Mouse (Mus musculus): ENCODE measurements at regions not wholly inside any gene's neighbourhood (a gene's known extent, or its start where the extent isn't known, plus 50 kb on each side); places are given as distances from the start of the nearest gene placed in this dataset.
"Not testable (repeated sequence)": the region's sequence is repeated elsewhere in the genome, so short reads cannot be mapped to it uniquely, and the experiment has no call there.

DNA sequence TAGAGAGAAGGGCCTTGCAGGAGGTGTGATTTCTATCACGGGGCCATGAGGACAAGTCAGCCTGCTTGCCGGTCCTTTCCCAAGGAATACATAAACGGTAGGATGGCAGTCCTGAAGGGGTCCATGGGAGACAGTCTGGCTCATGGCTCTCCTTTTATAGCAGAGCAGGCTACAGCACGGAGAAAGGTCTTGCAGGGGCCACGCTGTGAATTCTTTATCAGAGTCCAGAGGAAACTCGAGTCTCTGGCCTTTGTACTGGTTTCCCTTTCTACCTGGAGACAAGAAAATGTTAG, 1984.0 kb downstream of the 4930444P10Rik start:
- no peak for ATAC-seq (ENCODE audit: low FRiP score, low TSS enrichment)
- H3K36me3 ChIP-seq (ENCODE audit: control insufficient read depth, insufficient read depth, low read length) = no peaks in the 10 kb centered on the region
- no peak overlapping the region for H3K9ac ChIP-seq (ENCODE audit: low read length)
- no peak overlapping the region for H3K27ac ChIP-seq (replicated peaks)
- H3K4me1 ChIP-seq (replicated peaks; ENCODE audit: control insufficient read depth, insufficient read depth) = no peaks in the 10 kb centered on the region
- H3K9me3 ChIP-seq (ENCODE audit: control insufficient read depth, low read length) = no peaks in the 10 kb centered on the region
- no peak for TF ChIP-seq CTCF (IDR thresholded peaks at IDR 0.05; ENCODE audit: low read depth)
- TF ChIP-seq EP300 (optimal IDR thresholded peaks at IDR 0.05) = no peak
- H3K4me2 ChIP-seq (replicated peaks; ENCODE audit: low read depth) = no peak overlapping the region
- 14% methylated on average over 6 of the region's 6 CpGs for WGBS
- no peak overlapping the region for H3K4me3 ChIP-seq (ENCODE audit: low read depth, low read length)
- H3K27me3 ChIP-seq (ENCODE audit: control insufficient read depth, insufficient read depth, low read length) = no peaks in the 10 kb centered on the region
- no peak for DNase-seq (ENCODE audit: low spot score)

DNA sequence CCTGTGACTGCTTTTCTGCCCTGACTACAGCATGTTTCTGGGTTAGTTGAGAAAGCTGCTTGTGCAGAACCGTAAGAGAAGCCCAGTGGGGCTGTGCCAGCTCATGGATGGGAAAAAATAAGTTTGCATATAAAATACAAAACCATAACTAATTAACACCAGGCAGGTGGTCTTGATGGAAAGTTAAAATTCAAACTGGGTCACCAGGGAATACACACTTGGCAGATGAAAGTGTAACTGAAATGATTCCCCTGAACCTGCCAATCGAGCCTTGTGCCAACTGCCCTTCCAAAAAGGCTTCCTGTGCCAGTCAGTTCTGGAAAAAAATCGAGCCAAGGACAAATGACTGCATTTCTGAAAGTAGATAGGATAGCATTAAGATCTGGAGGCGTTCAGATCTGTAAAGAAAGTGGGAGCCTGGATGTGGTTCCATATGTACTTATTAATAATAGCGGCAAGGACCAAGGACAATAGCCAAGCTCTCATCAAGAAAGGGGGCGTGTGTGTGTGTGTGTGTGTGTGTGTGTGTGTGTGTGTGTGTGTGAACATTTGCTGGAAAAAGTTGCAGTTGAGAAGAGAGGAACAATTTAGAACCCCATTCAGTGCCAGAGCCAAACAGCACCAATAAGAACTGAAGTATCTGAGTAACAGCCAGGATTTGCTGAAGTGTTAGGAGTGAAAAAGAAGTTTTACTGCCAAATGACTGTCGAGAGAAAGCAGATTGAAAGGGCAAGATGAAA, 1984.5 kb downstream of the 4930444P10Rik start:
- H3K4me1 ChIP-seq (replicated peaks; ENCODE audit: control insufficient read depth, insufficient read depth) = no peaks in the 10 kb centered on the region
- no peak for DNase-seq (ENCODE audit: low spot score)
- H3K27ac ChIP-seq (replicated peaks) = no peak overlapping the region
- ATAC-seq (ENCODE audit: low FRiP score, low TSS enrichment) = no peak
- no peak overlapping the region for H3K9ac ChIP-seq (ENCODE audit: low read length)
- no peaks in the 10 kb centered on the region for H3K36me3 ChIP-seq (ENCODE audit: control insufficient read depth, insufficient read depth, low read length)
- 53% methylated on average over 7 of the region's 7 CpGs for WGBS
- TF ChIP-seq EP300 (optimal IDR thresholded peaks at IDR 0.05) = no peak
- TF ChIP-seq CTCF (IDR thresholded peaks at IDR 0.05; ENCODE audit: low read depth) = no peak
- no peak overlapping the region for H3K4me3 ChIP-seq (ENCODE audit: low read depth, low read length)
- H3K9me3 ChIP-seq (ENCODE audit: control insufficient read depth, low read length) = no peaks in the 10 kb centered on the region
- H3K4me2 ChIP-seq (replicated peaks; ENCODE audit: low read depth) = no peak overlapping the region
- no peaks in the 10 kb centered on the region for H3K27me3 ChIP-seq (ENCODE audit: control insufficient read depth, insufficient read depth, low read length)

DNA sequence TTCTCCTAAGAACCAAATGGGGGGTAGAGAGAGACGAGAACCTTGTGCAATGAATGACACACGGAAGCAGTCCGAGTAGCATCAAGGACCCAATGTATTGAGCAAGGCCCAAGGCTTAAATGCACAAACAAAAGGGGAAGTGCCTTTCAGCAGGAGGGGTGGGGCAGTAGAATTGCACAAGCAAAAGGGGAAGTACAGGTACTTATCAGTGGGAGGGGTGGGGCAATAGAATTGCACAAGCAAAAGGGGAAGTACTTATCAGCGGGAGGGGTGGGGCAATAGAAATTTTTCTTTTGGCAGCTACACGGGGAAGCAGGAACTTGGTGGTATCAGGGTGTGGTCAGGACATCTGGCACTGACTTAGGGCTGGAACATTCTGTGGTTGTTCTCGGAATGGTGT, 1987.6 kb downstream of the 4930444P10Rik start:
- not testable (repeated sequence) for H3K4me2 ChIP-seq (replicated peaks; ENCODE audit: low read depth); H3K9me3 ChIP-seq (ENCODE audit: control insufficient read depth, low read length); H3K4me1 ChIP-seq (replicated peaks; ENCODE audit: control insufficient read depth, insufficient read depth); DNase-seq (ENCODE audit: low spot score); H3K36me3 ChIP-seq (ENCODE audit: control insufficient read depth, insufficient read depth, low read length); H3K27me3 ChIP-seq (ENCODE audit: control insufficient read depth, insufficient read depth, low read length); ATAC-seq (ENCODE audit: low FRiP score, low TSS enrichment); H3K9ac ChIP-seq (ENCODE audit: low read length); H3K4me3 ChIP-seq (ENCODE audit: low read depth, low read length); H3K27ac ChIP-seq (replicated peaks)
- WGBS = 83% methylated on average over 4 of the region's 6 CpGs

DNA sequence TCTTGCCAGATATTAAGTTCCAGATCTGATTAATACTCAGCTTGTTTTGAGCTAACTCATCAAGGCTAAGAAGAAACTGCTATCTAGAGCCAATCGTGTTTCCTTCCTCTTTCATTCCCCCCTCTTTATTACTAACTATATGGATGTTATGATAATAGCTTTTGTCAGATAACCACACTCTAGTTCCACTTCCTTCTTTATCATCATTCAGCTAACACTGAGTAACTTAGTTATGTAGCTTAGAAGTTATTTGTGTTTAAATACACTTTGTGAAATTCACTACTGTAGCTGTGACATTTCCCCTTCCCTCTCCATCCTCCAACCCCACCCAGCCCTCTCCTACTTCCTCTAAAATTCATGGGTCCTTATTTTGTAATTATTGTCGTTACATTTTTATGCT, 1988.6 kb downstream of the 4930444P10Rik start:
- TF ChIP-seq EP300 (optimal IDR thresholded peaks at IDR 0.05) = no peak
- no peak for TF ChIP-seq CTCF (IDR thresholded peaks at IDR 0.05; ENCODE audit: low read depth)
- DNase-seq (ENCODE audit: low spot score) = no peak
- no peaks in the 10 kb centered on the region for H3K4me1 ChIP-seq (replicated peaks; ENCODE audit: control insufficient read depth, insufficient read depth)
- no peaks in the 10 kb centered on the region for H3K36me3 ChIP-seq (ENCODE audit: control insufficient read depth, insufficient read depth, low read length)
- no peak overlapping the region for H3K4me3 ChIP-seq (ENCODE audit: low read depth, low read length)
- ATAC-seq (ENCODE audit: low FRiP score, low TSS enrichment) = no peak
- WGBS = 82% methylated on average over 2 of the region's 2 CpGs
- H3K9me3 ChIP-seq (ENCODE audit: control insufficient read depth, low read length) = no peaks in the 10 kb centered on the region
- H3K27me3 ChIP-seq (ENCODE audit: control insufficient read depth, insufficient read depth, low read length) = no peaks in the 10 kb centered on the region
- no peak overlapping the region for H3K27ac ChIP-seq (replicated peaks)
- H3K4me2 ChIP-seq (replicated peaks; ENCODE audit: low read depth) = no peak overlapping the region
- H3K9ac ChIP-seq (ENCODE audit: low read length) = no peak overlapping the region

DNA sequence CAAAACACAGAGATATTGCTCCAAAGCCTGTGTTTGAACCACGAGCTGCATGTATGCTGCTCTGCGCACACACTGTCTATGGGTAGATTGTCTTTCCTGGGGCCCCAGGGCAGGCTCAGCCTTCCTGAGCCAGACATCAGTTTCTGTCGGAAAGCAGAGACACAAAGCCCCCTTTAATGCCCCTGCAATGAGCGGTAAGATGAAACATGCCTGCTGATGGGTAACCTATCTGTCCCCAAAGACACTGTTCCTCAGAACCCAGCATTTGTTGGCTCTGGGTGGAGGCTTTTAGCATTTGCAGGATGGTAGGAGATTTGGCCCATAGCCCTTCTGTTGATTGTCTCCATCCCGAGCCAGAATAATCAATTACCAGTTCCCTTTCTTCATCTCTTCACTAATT, 1994.1 kb downstream of the 4930444P10Rik start:
- Histone ChIP-seq H3K36me3 (ENCODE audit: control insufficient read depth, insufficient read depth, low read length) (no peaks in the 10 kb centered on the region), H3K27me3 (ENCODE audit: control insufficient read depth, insufficient read depth, low read length) (no peaks in the 10 kb centered on the region), H3K4me3 (ENCODE audit: low read depth, low read length) (no peak overlapping the region), H3K4me1 (replicated peaks; ENCODE audit: control insufficient read depth, insufficient read depth) (no peaks in the 10 kb centered on the region), H3K27ac (replicated peaks) (no peak overlapping the region), H3K9ac (ENCODE audit: low read length) (no peak overlapping the region), H3K9me3 (ENCODE audit: control insufficient read depth, low read length) (no peaks in the 10 kb centered on the region), H3K4me2 (replicated peaks; ENCODE audit: low read depth) (no peak overlapping the region)
- no peak for TF ChIP-seq CTCF (IDR thresholded peaks at IDR 0.05; ENCODE audit: low read depth)
- no peak for TF ChIP-seq EP300 (optimal IDR thresholded peaks at IDR 0.05)
- WGBS = 79% methylated on average over 5 of the region's 5 CpGs
- DNase-seq (ENCODE audit: low spot score) = no peak
- ATAC-seq (ENCODE audit: low FRiP score, low TSS enrichment) = no peak

DNA sequence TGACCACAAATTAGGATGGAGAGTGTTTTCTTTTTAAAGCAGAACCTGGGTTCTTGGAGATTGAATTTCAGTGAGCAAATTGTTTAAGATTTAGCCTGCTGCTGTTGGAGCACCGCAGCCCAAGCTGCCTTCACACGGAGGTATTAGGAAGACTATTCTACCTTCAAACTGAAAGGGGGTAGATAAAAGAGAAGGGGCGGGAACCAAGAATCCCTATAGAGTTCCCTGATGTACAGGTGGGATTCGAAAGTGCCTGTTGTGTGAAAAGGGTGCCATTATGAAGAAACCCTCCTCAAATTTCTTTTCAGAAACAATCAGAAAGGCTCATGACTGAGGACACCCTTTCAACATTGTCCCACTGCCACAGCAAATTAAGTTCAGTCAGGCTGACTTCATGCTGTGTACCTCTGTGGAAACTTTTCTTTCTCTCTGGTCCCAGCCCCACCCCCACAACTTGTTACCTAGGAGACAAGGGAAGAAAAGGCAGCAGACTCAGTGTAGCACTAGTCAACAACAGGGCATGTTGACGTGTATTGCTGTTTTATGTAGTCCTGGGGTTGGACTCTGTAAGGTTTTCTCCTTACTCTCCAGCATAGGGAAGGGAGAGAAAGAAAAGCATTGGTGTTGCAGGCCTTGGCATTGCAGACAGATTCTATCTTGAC, 1995.4 kb downstream of the 4930444P10Rik start:
- DNase-seq (ENCODE audit: low spot score) = no peak

More for the DNA sequence above, 1995.4 kb downstream of the 4930444P10Rik start:
- H3K27ac ChIP-seq (replicated peaks) = no peak overlapping the region
- H3K4me3 ChIP-seq (ENCODE audit: low read depth, low read length) = no peak overlapping the region
- no peaks in the 10 kb centered on the region for H3K4me1 ChIP-seq (replicated peaks; ENCODE audit: control insufficient read depth, insufficient read depth)
- TF ChIP-seq CTCF (IDR thresholded peaks at IDR 0.05; ENCODE audit: low read depth) = no peak
- TF ChIP-seq EP300 (optimal IDR thresholded peaks at IDR 0.05) = no peak
- no peaks in the 10 kb centered on the region for H3K36me3 ChIP-seq (ENCODE audit: control insufficient read depth, insufficient read depth, low read length)
- no peak overlapping the region for H3K4me2 ChIP-seq (replicated peaks; ENCODE audit: low read depth)
- 45% methylated on average over 5 of the region's 5 CpGs for WGBS
- ATAC-seq (ENCODE audit: low FRiP score, low TSS enrichment) = no peak
- no peaks in the 10 kb centered on the region for H3K27me3 ChIP-seq (ENCODE audit: control insufficient read depth, insufficient read depth, low read length)
- no peaks in the 10 kb centered on the region for H3K9me3 ChIP-seq (ENCODE audit: control insufficient read depth, low read length)
- H3K9ac ChIP-seq (ENCODE audit: low read length) = no peak overlapping the region
